Mouse (Mus musculus) bone marrow, adult 2 months (tissue): ENCODE results near the gene Ccdc57. TPM values are rescaled to one million over a fixed set of nuclear protein-coding genes. Genes with fewer than 3 reads are reported as not detected.

Experiments used
- H3K27ac ChIP-seq: fragments of 200-500 bp; 2 replicates; pipeline ENCODE4 v1.5.1; 2012; ENCODE audit warnings: low read depth, mild to moderate bottlenecking, control low read depth, inconsistent platforms, low read length; ENCODE audit not compliant: control insufficient read depth, poor library complexity, insufficient read depth
- H3K4me1 ChIP-seq: fragments of 200-500 bp; 2 replicates; pipeline ENCODE4 v1.6.1; 2011; ENCODE audit warnings: low read length; ENCODE audit not compliant: control insufficient read depth, insufficient read depth
- H3K4me3 ChIP-seq: fragments of 200-500 bp; replicated peaks from 2 replicates; pipeline ENCODE3; 2011; ENCODE audit warnings: mild to moderate bottlenecking, low read depth, low read length, control low read depth; ENCODE audit not compliant: control insufficient read depth
- CTCF ChIP-seq: fragments of 200-500 bp; IDR thresholded peaks from 2 replicates; pipeline ENCODE4 v1.5.1; 2011; ENCODE audit warnings: low read length, control low read depth; ENCODE audit not compliant: control insufficient read depth, insufficient read depth
- POLR2A ChIP-seq: fragments of 200-500 bp; IDR thresholded peaks from 2 replicates; pipeline ENCODE4 v1.6.1; 2011; ENCODE audit warnings: low read depth, mild to moderate bottlenecking, control low read depth, low read length, borderline replicate concordance; ENCODE audit not compliant: control insufficient read depth
- WGBS: fragments of 180-500 bp; shearing (Covaris S2); methylation state at CpG from one replicate; pipeline ENCODE4 v1.1.7; 2018; 5-methylcytosine and 5-hydroxymethylcytosine counted together
- polyA plus RNA-seq: library from polyadenylated mRNA; stranded (reverse); fragments of >200 nt; gene quantifications from 2 replicates; pipeline ENCODE4 v1.2.4, GENCODE M21; 2011; ENCODE audit warnings: low replicate concordance; ENCODE audit not compliant: missing spikeins, insufficient read depth, insufficient read length

Ccdc57 gene
- polyA plus RNA-seq, 1 experiment = 14.6 TPM

GRCm38 (mm10) chr11:120822831-120823550, 109.7 kb downstream of the Ccdc57 start:
- under 1% methylated on average over 14 of the region's 14 CpGs for WGBS
- Histone ChIP-seq H3K4me1 (peaks cover 4% of the 10 kb centered on the region), H3K4me3 (peak overlapping the region; percentile 68), H3K27ac (peak overlapping the region; percentile 77; the same call in 1 of the 2 replicates)
- TF ChIP-seq CTCF (no peak; the same call in 1 of the 2 replicates), POLR2A (no peak)

DNA sequence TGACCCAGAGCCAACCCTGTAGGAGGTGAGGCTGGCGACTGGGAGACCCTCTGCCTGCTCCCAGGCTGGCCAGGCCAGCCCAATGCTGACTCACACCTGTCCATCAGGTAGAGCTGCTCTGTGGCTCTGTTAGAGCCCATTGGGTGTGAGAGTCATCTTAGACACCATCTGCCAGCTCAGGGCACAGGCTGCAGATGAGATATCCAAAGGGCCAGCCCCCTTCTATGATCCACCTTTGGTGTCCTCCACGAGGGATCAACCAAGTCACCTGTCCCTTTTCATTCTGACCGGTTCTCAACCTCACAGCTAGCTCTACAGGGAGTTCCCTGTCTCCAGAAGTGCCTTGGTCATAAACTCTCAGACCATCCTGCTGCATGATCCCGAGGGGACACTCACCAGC, 110.4 kb downstream of the Ccdc57 start:
- TF ChIP-seq POLR2A = no peak
- TF ChIP-seq CTCF = no peak
- Histone ChIP-seq H3K27ac (no peak overlapping the region), H3K4me3 (no peak overlapping the region), H3K4me1 (peaks cover 4% of the 10 kb centered on the region)
- 65% methylated on average over 4 of the region's 4 CpGs for WGBS

DNA sequence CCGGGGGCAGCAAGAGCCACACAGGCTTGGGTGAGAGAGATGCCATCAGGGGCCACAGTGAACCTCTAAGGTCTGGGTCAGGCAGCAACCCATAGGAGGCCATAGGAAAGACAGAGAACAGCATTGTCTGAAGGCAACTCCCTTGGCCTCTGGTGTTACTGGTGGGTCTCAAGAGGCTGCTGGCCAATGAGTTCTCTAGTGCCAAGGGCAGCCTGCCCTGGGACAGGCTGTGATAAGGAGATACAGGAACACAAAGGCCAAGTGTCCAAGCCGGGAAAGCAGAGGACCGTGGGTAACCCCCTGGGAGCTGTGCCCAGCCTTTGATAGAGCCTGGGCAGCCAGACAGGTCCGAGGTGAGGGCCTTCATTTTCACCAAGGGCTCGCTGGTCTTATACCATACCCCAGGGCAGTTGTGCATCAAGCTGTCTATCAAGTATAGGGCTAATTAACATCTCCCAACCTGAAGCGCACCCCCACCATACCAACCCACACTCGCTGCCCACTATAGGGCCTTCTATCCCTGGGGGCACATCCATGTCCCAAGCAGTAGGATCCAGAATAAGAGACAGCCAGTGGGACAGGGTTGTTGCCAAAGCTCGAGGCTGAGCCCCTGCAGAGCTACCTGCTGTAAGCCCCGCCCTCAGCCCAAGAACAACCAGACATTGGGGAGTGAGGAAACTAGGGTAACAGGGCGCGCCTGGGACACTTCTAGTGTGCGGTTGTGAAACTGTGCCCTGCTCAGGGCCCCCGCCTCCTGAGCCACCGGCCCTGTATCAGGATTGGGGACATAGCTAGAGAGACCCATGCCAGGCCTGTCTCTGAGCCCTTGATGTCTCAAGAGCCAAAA, 111.4 kb downstream of the Ccdc57 start:
- Histone ChIP-seq H3K4me1 (peaks cover 4% of the 10 kb centered on the region), H3K27ac (no peak overlapping the region), H3K4me3 (no peak overlapping the region)
- no peak for TF ChIP-seq POLR2A
- TF ChIP-seq CTCF = no peak
- WGBS = 69% methylated on average over 14 of the region's 14 CpGs

- no peak overlapping the region for H3K27ac ChIP-seq
- H3K4me3 ChIP-seq = no peak overlapping the region
- H3K4me1 ChIP-seq = peaks cover 4% of the 10 kb centered on the region
- 92% methylated on average over 14 of the region's 14 CpGs for WGBS
- no peak for TF ChIP-seq POLR2A
- TF ChIP-seq CTCF = no peak
Measured at GRCm38 (mm10) chr11:120820546-120820945, 112.1 kb downstream of the Ccdc57 start.

- WGBS = 86% methylated on average over 6 of the region's 6 CpGs
- no peak for TF ChIP-seq CTCF
- no peak for TF ChIP-seq POLR2A
- H3K4me3 ChIP-seq = no peak overlapping the region
- no peak overlapping the region for H3K27ac ChIP-seq
- peaks cover 4% of the 10 kb centered on the region for H3K4me1 ChIP-seq
Measured at GRCm38 (mm10) chr11:120819556-120819955, 113.1 kb downstream of the Ccdc57 start.

GRCm38 (mm10) chr11:120818251-120818650, 114.4 kb downstream of the Ccdc57 start:
- Histone ChIP-seq H3K27ac (no peak overlapping the region), H3K4me3 (no peak overlapping the region), H3K4me1 (peaks cover 4% of the 10 kb centered on the region)
- TF ChIP-seq CTCF (no peak), POLR2A (no peak)
- 93% methylated on average over 13 of the region's 13 CpGs for WGBS

- H3K4me3 ChIP-seq = no peak overlapping the region
- no peaks in the 10 kb centered on the region; the same call in none of the 2 replicates for H3K4me1 ChIP-seq
- TF ChIP-seq POLR2A = no peak
- 86% methylated on average over 6 of the region's 6 CpGs for WGBS
- no peak overlapping the region for H3K27ac ChIP-seq
Measured at GRCm38 (mm10) chr11:120817358-120817757, 115.3 kb downstream of the Ccdc57 start.

DNA sequence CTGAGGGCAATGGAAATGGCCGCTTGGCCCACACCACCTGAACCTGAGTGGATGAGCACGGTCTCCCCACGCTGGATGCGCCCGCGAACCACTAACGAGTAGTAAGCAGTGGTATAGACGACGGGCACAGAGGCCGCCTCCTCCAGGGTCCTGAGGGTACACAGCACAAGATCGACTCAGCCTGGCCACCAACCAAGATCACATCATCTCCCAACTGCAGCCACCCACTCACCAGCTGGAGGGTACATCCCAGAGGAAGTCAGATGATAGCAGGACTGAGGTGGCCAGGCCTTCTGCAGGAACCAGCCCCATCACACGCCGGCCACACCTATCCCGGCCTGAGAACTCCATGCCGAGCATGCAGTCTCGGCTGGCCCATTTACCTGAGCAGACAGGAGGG, 120.6 kb downstream of the Ccdc57 start:
- Histone ChIP-seq H3K4me3 (no peak overlapping the region), H3K4me1 (no peaks in the 10 kb centered on the region), H3K27ac (no peak overlapping the region)
- TF ChIP-seq CTCF (no peak), POLR2A (no peak)
- WGBS = 93% methylated on average over 16 of the region's 16 CpGs
